9 mouse cellular contexts compared by ENCODE assay signal in the genomic region with DNA sequence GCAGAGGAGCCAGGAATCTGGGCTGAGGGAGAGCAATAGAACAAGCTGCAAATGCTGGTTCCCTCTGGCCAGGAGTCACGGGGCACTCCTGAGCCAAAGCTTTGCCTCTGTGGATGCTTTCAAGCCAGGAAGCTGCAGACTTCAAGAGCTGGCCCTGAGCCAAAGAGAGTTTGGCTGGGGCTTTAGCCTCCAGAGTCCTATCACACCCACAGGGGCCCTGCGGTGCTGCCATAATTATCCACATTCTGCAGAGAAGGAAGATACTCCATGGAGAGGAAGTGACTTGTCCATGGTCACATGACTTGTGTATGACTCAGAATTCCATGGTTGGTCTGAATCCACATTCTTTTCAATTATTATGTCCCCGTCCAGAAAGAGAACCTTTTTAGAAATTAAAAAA. TPM values are rescaled to one million over a fixed set of nuclear protein-coding genes. Genes with fewer than 3 reads are reported as not detected.
DNase-seq lines count a peak whose midpoint lies in the region; ATAC-seq lines count a peak whose summit lies in the region.
"Had no signal": no experiment of that assay in that cellular context is flagged by ENCODE, and none has a peak within 500 bp of the region (broad histone marks: within the 10 kb centered on the region; RNA-seq: fewer than 3 reads in every experiment).

No protein-coding gene starts in this region.

- no peaks in the 10 kb centered on the region for H3K27me3 ChIP-seq in midbrain, embryonic 14.5 days (ENCODE audit: control insufficient read depth, insufficient read depth, low read length)
- no peaks in the 10 kb centered on the region for H3K27me3 ChIP-seq in midbrain, embryonic 10.5 days (ENCODE audit: low read depth, poor library complexity, severe bottlenecking)
- H3K27me3 ChIP-seq in forebrain, embryonic 13.5 days: no peaks in the 10 kb centered on the region
- H3K27me3 ChIP-seq: limb, embryonic 13.5 days had no signal

- no peak overlapping the region for H3K4me3 ChIP-seq in midbrain, embryonic 14.5 days (replicated peaks; ENCODE audit: low read depth, low read length)
- H3K4me3 ChIP-seq in midbrain, embryonic 10.5 days: no peak overlapping the region
- H3K4me3 ChIP-seq in forebrain, embryonic 13.5 days: no peak overlapping the region
- H3K4me3 ChIP-seq: limb, embryonic 13.5 days had no signal

- peak; percentile 20 to 43 for DNase-seq in cerebellum, postnatal 25 days
- no peak for DNase-seq in cerebellum, adult 9-11 months
- peak; percentile 37 for DNase-seq in midbrain, embryonic 14.5 days
- DNase-seq in midbrain, embryonic 10.5 days (ENCODE audit: low spot score): no peak
- peak; percentile 60 to 65 for DNase-seq in heart, adult 9 months (ENCODE audit: low spot score in 2 of 2)
- DNase-seq in right cerebral cortex, postnatal 4 days: peak; percentile 47
- no peak for DNase-seq in spleen, adult 18-20 months

- WGBS in midbrain, embryonic 14.5 days: 71% methylated on average over 3 of the region's 3 CpGs
- 81% methylated on average over 3 of the region's 3 CpGs for WGBS in midbrain, embryonic 10.5 days
- WGBS in forebrain, embryonic 13.5 days: 67% methylated on average over 3 of the region's 3 CpGs

- H3K4me2 ChIP-seq in midbrain, embryonic 14.5 days (ENCODE audit: low read length): no peak overlapping the region
- H3K4me2 ChIP-seq in forebrain, embryonic 13.5 days: no peak overlapping the region
- H3K4me2 ChIP-seq: limb, embryonic 13.5 days had no signal

- no peak overlapping the region for H3K27ac ChIP-seq in midbrain, embryonic 14.5 days (replicated peaks; ENCODE audit: low read depth, low read length)
- no peak overlapping the region for H3K27ac ChIP-seq in midbrain, embryonic 10.5 days (replicated peaks)
- H3K27ac ChIP-seq in forebrain, embryonic 13.5 days: no peak overlapping the region
- H3K27ac ChIP-seq: limb, embryonic 13.5 days had no signal

- no peak for ATAC-seq in midbrain, embryonic 14.5 days (ENCODE audit: low FRiP score, low TSS enrichment)
- ATAC-seq in forebrain, embryonic 13.5 days: no peak

- no peaks in the 10 kb centered on the region for H3K9me3 ChIP-seq in midbrain, embryonic 14.5 days (ENCODE audit: control insufficient read depth, low read length)
- H3K9me3 ChIP-seq in midbrain, embryonic 10.5 days (replicated peaks): no peaks in the 10 kb centered on the region
- no peaks in the 10 kb centered on the region for H3K9me3 ChIP-seq in forebrain, embryonic 13.5 days (replicated peaks)
- H3K9me3 ChIP-seq: limb, embryonic 13.5 days had no signal

- H3K9ac ChIP-seq in midbrain, embryonic 14.5 days (replicated peaks; ENCODE audit: low read length): no peak overlapping the region
- no peak overlapping the region for H3K9ac ChIP-seq in forebrain, embryonic 13.5 days
- H3K9ac ChIP-seq: limb, embryonic 13.5 days had no signal

- no peaks in the 10 kb centered on the region for H3K4me1 ChIP-seq in midbrain, embryonic 14.5 days (ENCODE audit: control insufficient read depth, insufficient read depth, low read length)
- H3K4me1 ChIP-seq in midbrain, embryonic 10.5 days: peaks cover 6% of the 10 kb centered on the region
- H3K4me1 ChIP-seq in forebrain, embryonic 13.5 days: no peaks in the 10 kb centered on the region
- H3K4me1 ChIP-seq: limb, embryonic 13.5 days had no signal

- no peaks in the 10 kb centered on the region for H3K36me3 ChIP-seq in midbrain, embryonic 14.5 days (ENCODE audit: control insufficient read depth, insufficient read depth, low read length)
- no peaks in the 10 kb centered on the region for H3K36me3 ChIP-seq in midbrain, embryonic 10.5 days
- H3K36me3 ChIP-seq in forebrain, embryonic 13.5 days (ENCODE audit: poor library complexity, severe bottlenecking): no peaks in the 10 kb centered on the region
- H3K36me3 ChIP-seq: limb, embryonic 13.5 days had no signal

RNA-seq across cellular contexts. Expression of gene Hrh1, which starts 39.6 kb away (rescaled TPM):
- polyA plus RNA-seq in midbrain, embryonic 14.5 days (2014; fragmentation: Nextera tagmentation; extraction: Ambion mirVana): 0.57 and 0.80 TPM in 2 replicates
- 0.04 and 0.15 TPM in 2 replicates for polyA plus RNA-seq in midbrain, embryonic 10.5 days (2016; fragmentation: Nextera tagmentation; extraction: Ambion mirVana)
- 0.41 and 0.55 TPM in 2 replicates for polyA plus RNA-seq in forebrain, embryonic 13.5 days (2015; fragmentation: Nextera tagmentation; extraction: Ambion mirVana)

Comparison
In these comparisons a context has a peak if more than half of its experiments do, and no peak if none do; other contexts are left out.
1. DNase-seq: peak in cerebellum, postnatal 25 days (2 of 2), midbrain, embryonic 14.5 days (single experiment), heart, adult 9 months (2 of 2) and right cerebral cortex, postnatal 4 days (single experiment); none in cerebellum, adult 9-11 months (single experiment), midbrain, embryonic 10.5 days (single experiment) and spleen, adult 18-20 months (0 of 2).